Mouse (Mus musculus): ENCODE results near the gene Msh5. TPM values are rescaled to one million over a fixed set of nuclear protein-coding genes. Genes with fewer than 3 reads are reported as not detected.

The Msh5 gene
- polyA plus RNA-seq (2012; rRNA removed), result 6.7 and 11.0 TPM in 2 replicates

GRCm38 (mm10) chr17:35046681-35047455 lies at the start of gene Msh5:
TSS of gene Msh5 (minus strand) at chr17:35046745.

GRCm38 (mm10) chr17:35088825-35089644 lies 42.5 kb upstream of the Msh5 start, which contains the start of gene Abhd16a:
TSS of gene Abhd16a (plus strand) at chr17:35089263.

GRCm38 (mm10) chr17:35085208-35085865 lies 38.8 kb upstream of the Msh5 start, which contains the start of gene Ly6g6f:
TSS of gene Ly6g6f (minus strand) at chr17:35085610.

GRCm38 (mm10) chr17:35077786-35078233 lies 31.3 kb upstream of the Msh5 start, which contains the start of gene Ly6g6d:
TSS of gene Ly6g6d (minus strand) at chr17:35078065.

GRCm38 (mm10) chr17:35076507-35077176 lies 30.1 kb upstream of the Msh5 start, which contains the start of gene Ly6g6e:
TSS of gene Ly6g6e (plus strand) at chr17:35076902.

DNA sequence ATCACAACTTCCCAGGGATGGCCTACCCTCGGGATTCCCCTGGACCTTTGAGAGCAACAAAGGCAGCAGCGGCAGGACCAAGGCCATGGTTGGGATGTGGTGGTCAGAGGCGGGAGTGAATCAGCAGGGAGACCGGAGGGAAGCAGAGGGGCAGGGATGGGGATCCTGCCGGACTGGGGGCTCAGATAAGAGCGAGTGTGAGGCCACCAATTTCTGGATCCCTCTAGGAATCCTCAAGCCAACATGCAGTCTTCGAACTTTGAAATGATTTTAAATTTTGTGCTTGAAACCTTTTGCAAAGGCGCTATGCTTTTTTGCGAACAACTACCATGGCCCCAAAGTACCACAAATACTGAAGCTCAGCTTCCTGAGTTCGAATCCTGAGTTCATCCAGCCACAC lies 19.5 kb upstream of the Msh5 start, which contains the start of gene Mpig6b:
Gene Mpig6b (minus strand): TSS at position 101 of the 400 bp plus-strand sequence.

GRCm38 (mm10) chr17:35064951-35065947 lies 18.7 kb upstream of the Msh5 start, which contains the start of gene Ly6g6c:
TSS of gene Ly6g6c (plus strand) at chr17:35065388.

DNA sequence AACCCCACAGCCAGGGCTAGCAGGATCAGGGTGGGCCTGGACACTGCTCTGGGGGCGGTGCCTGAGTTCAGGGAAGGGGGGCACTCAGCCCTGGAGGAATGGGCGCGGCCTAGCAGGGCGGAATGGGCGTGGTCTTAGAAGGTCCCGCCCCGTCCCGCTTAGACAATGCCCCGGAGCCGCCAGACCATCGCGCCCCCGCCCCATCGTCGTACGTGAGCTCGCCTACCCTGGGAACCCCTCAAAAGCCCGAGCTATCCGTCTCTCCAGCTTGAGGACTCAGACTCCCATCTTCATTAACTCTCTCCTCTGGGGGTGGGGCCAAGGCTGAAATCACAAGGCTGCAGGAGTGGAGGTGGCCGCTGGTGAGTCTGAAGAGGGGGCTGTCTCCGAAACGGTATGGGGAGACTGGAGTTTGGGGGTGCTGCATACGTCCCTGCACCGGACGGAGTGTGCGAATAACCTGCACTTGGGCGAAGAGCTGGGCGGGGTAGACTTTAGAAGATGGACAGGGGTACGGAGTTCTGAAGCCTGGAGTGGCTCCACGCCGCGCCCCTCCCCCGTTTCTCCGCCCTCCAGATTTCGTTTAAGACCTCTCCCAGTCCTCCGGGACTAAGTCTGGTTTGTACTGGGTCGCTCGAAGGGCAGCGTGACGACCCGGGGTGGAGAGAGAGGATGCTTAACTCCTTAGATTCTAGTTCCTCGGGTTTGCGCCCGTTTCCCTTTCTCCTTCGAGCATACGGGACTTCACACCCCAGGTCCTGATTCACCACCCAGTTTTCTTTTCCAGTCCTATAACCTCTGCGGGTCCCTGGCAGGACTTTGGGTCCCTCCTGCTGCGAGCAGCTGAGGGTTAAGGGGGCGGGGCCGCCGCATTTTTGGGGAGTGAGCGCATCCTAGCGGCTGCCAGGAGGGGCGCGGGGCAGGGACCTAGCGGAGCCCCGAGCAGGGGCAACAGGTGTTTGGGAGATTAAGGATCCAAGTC lies 12.7 kb upstream of the Msh5 start, which contains the start of gene Ddah2:
Gene Ddah2 (plus strand): TSS at position 125 of the 982 bp plus-strand sequence.

DNA sequence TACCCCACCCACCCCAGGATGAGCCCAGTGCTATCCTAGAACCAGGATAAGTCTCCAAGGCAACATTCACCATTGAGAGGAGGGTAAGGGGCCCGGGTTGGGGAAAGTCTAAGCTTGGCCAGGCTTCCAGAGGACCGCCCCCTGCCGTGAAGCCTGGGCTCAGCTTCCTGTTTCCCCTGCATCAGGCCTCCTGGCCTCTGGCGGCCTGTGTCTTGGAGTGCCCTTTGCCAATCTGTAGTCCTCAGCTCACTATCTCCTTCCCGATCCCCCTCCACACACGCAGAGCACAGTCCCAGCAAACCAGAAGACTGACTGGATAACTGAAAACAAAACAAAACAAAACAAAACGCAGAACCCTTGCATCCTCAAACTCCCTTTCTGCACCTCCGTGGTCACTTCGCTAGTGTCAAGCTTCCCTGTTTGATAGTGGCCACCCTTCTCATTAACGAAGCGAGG lies 3.0 kb upstream of the Msh5 start, which contains the start of gene Clic1:
Gene Clic1 (plus strand): TSS at position 406 of the 456 bp plus-strand sequence.

DNA sequence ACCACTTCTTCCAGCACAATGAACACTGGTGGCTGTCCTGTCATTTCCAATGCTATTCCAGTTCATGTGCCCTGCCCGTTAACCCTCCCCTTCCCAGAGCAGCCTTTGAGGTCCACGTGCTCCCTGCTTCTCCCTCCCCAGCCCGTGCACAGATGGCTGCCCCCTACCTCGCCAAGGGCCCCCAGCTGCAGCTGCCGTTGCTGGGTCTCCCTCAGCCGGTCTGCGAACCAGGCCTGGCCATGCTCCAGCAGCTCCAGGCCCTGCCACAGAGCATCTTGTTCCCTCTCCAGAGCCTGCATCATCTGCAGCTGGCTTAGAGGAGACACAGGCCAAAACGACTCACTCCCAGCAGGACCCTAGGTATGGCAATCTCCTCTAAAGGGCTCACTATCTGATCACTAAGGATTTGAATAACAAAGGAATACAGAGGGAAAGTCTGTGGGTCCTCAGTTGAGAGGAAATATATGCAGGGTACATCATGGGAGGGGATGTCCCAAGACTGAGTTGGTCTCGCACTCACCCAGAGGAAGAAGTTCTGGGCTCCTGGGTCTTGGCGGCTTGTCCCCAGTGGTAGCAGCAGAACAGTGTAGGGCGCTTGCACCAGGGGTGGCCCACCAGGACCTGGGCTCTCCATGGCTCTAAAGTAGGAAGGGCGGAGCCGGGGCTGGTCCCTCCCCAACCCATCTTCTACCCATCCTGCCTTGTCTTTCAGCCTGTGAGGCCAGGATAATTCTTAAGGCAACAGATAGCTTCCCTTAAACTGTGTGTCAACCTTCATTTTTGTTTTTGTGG lies 19.1 kb downstream of the Msh5 start, which contains the start of gene Sapcd1:
Gene Sapcd1 (minus strand): TSS at position 740 of the 792 bp plus-strand sequence.

DNA sequence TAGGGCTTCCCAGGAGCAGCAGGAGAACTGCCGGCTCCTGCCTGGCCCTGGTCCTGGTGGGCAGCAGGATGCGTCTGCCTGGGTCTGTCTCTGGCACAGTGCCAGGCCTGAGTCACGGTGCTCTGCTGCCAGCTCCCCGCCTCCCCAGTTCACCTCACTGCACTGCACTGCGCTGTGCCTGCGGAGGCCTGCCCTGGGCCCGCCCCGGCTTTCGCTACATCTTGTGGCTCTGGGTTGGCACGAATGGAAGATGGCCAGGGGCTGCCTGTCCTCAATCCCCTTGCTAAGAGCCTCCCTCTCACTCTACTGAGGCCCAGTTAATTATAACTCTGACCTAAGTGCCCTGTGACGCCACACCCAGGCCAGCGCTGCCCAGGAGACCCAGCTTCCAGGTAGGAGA lies 30.2 kb downstream of the Msh5 start, which contains the start of gene Vwa7:
Gene Vwa7 (plus strand): TSS at position 204 of the 400 bp plus-strand sequence.

DNA sequence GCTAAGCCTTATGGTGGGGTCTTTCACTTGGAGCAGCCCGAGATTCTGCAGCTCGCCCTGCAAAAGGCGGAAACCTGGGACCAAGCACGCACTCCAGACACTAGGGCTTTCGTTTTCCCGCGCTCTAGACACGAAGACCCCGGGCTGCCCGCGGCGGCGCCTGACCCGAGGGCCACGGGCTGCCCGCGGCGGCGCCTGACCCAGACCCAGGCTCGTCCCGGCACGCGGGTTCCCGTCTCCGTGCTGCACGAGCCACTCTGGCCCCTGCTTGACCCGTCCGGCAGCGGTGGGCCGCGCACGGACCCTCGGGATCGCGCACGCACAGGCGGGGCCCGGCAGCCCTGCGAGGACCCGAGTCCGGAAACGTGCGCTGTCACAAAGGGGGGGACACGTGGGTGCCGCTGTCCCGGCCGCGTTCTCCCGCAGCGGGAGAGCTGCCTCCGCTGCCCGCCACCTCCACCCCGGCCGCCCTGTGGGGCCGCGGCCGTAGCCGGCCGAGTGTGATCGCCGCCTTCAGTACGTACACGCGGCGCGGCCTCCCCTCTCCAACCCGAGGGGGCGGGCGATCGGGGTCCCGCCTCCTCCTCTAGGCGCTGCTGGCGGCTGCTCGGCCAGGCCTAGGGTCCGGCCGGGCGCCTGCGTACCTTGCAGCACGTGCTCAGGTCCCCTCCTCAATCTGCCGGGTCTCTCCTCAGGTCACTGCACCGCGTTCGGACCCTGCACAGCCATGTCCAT lies 45.7 kb downstream of the Msh5 start, which contains the start of gene Vars:
Gene Vars (plus strand): TSS at position 271 of the 735 bp plus-strand sequence.

GRCm38 (mm10) chr17:34981690-34982180 lies 64.8 kb downstream of the Msh5 start, which contains the start of gene Lsm2:
TSS of gene Lsm2 (plus strand) at chr17:34981862.

